Mouse (Mus musculus): ENCODE results near the gene Magi2. TPM values are rescaled to one million over a fixed set of nuclear protein-coding genes. Genes with fewer than 3 reads are reported as not detected.
A peak's percentile ranks its signal among the peaks of the same experiment; 100 is the strongest.
"Not testable (repeated sequence)": the region's sequence is repeated elsewhere in the genome, so short reads cannot be mapped to it uniquely, and the experiment has no call there.

Gene Magi2
- polyA plus RNA-seq, 1 experiment from 2014 or later: 37.7 TPM

DNA sequence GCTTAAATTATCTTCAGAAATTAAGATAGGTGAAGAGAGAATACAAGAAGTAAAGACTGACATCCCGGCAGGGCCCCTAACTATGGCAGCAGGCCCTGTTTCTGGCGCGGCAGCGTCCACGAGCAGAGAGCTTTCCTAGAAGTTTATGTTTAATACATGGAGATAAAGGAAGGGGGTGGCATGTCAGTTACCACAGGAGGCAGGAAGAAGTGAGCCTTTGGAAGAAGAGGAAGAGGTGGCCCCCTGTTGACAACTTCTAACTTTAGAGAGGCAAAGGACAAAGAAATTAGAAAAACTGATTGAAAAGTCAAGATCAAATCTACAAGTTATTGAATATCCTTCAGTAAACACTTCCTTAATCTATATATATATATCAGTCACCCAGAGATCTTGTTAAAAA lies 1281.8 kb downstream of the Magi2 start:
- WGBS: 81% methylated on average over 5 of the region's 5 CpGs
- no peak for ATAC-seq

DNA sequence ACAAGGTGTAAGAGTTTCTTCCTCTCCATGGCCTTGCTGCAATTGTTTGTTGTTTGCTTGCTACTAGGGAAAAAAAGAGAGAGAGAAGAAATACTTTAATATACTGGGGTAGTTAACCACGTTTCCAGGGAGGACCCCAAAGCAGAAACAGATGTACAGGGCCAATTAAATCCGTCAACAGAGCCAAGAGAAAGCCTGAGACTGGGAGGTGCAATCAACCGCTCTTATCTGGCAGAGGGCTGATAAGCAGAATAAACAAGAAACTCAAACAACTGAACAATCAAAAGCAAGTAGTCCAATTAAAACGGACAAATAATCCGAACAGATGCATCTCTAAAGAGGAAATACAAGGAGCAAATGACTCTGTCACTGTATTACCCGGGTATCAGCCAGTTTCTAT lies 1282.8 kb downstream of the Magi2 start:
- H3K27me3 ChIP-seq (replicated peaks; ENCODE audit: control insufficient read depth, insufficient read depth, low read length): no peaks in the 10 kb centered on the region
- H3K4me3 ChIP-seq (replicated peaks; ENCODE audit: low read length): no peak overlapping the region
- H3K9ac ChIP-seq (replicated peaks; ENCODE audit: low read depth, low read length): no peak overlapping the region
- H3K9me3 ChIP-seq (ENCODE audit: control insufficient read depth, low read length): no peaks in the 10 kb centered on the region
- peaks cover 6% of the 10 kb centered on the region; the same call in 1 of the 2 replicates for H3K4me1 ChIP-seq (replicated peaks; ENCODE audit: control insufficient read depth, insufficient read depth, low read length)
- WGBS: 30% methylated on average over 6 of the region's 6 CpGs
- peak; percentile 66 for ATAC-seq
- H3K27ac ChIP-seq (ENCODE audit: low read length): no peak overlapping the region
- no peaks in the 10 kb centered on the region for H3K36me3 ChIP-seq (ENCODE audit: control insufficient read depth, insufficient read depth)
- H3K4me2 ChIP-seq (ENCODE audit: low read length): no peak overlapping the region

More for the DNA sequence above, 1281.8 kb downstream of the Magi2 start:
- Histone ChIP-seq H3K9ac (replicated peaks; ENCODE audit: low read depth, low read length) (no peak overlapping the region), H3K27ac (ENCODE audit: low read length) (no peak overlapping the region), H3K9me3 (ENCODE audit: control insufficient read depth, low read length) (no peaks in the 10 kb centered on the region), H3K36me3 (ENCODE audit: control insufficient read depth, insufficient read depth) (no peaks in the 10 kb centered on the region), H3K4me2 (ENCODE audit: low read length) (no peak overlapping the region), H3K4me3 (replicated peaks; ENCODE audit: low read length) (no peak overlapping the region), H3K4me1 (replicated peaks; ENCODE audit: control insufficient read depth, insufficient read depth, low read length) (peaks cover 6% of the 10 kb centered on the region; the same call in 1 of the 2 replicates), H3K27me3 (replicated peaks; ENCODE audit: control insufficient read depth, insufficient read depth, low read length) (no peaks in the 10 kb centered on the region)

GRCm38 (mm10) chr5:20512377-20513126 lies 1285.7 kb downstream of the Magi2 start:
- Histone ChIP-seq H3K36me3 (ENCODE audit: control insufficient read depth, insufficient read depth) (no peaks in the 10 kb centered on the region), H3K4me2 (ENCODE audit: low read length) (no peak overlapping the region), H3K27ac (ENCODE audit: low read length) (no peak overlapping the region), H3K4me3 (replicated peaks; ENCODE audit: low read length) (no peak overlapping the region), H3K9ac (replicated peaks; ENCODE audit: low read depth, low read length) (no peak overlapping the region), H3K9me3 (ENCODE audit: control insufficient read depth, low read length) (no peaks in the 10 kb centered on the region), H3K27me3 (replicated peaks; ENCODE audit: control insufficient read depth, insufficient read depth, low read length) (no peaks in the 10 kb centered on the region), H3K4me1 (replicated peaks; ENCODE audit: control insufficient read depth, insufficient read depth, low read length) (peaks cover 6% of the 10 kb centered on the region; the same call in 1 of the 2 replicates)
- 75% methylated on average over 16 of the region's 16 CpGs for WGBS
- no peak for ATAC-seq

DNA sequence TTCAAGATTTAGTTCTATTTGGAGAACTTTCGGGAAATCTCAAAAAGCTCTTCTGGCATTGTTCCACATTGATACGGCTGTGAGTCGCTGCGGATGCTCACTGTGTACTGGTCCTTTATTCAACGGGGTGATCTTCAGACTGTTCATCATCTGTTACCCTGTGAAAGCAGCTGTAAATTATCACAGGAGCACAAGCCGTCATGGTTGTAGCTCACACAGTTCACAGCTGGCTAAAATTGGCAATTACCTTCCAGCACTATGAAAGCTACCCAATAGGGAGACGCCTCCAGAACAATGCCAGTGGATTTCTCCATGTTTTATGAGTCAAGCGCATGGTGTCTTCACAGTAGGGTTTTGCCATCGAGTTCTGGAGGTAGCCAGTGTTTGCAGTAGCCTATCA lies 1294.8 kb downstream of the Magi2 start:
- Histone ChIP-seq H3K4me1 (replicated peaks; ENCODE audit: control insufficient read depth, insufficient read depth, low read length) (peaks cover 6% of the 10 kb centered on the region), H3K27me3 (replicated peaks; ENCODE audit: control insufficient read depth, insufficient read depth, low read length) (no peaks in the 10 kb centered on the region), H3K36me3 (ENCODE audit: control insufficient read depth, insufficient read depth) (no peaks in the 10 kb centered on the region), H3K4me2 (ENCODE audit: low read length) (no peak overlapping the region), H3K9ac (replicated peaks; ENCODE audit: low read depth, low read length) (no peak overlapping the region), H3K27ac (ENCODE audit: low read length) (peak overlapping the region; percentile 26; the same call in 1 of the 2 replicates), H3K9me3 (ENCODE audit: control insufficient read depth, low read length) (no peaks in the 10 kb centered on the region), H3K4me3 (replicated peaks; ENCODE audit: low read length) (no peak overlapping the region)
- 59% methylated on average over 9 of the region's 9 CpGs for WGBS
- ATAC-seq: peak; percentile 58; the same call in 1 of the 2 replicates

- Histone ChIP-seq H3K36me3 (ENCODE audit: control insufficient read depth, insufficient read depth) (no peaks in the 10 kb centered on the region), H3K27me3 (replicated peaks; ENCODE audit: control insufficient read depth, insufficient read depth, low read length) (no peaks in the 10 kb centered on the region), H3K4me3 (replicated peaks; ENCODE audit: low read length) (no peak overlapping the region), H3K4me2 (ENCODE audit: low read length) (no peak overlapping the region), H3K9ac (replicated peaks; ENCODE audit: low read depth, low read length) (no peak overlapping the region), H3K9me3 (ENCODE audit: control insufficient read depth, low read length) (no peaks in the 10 kb centered on the region), H3K4me1 (replicated peaks; ENCODE audit: control insufficient read depth, insufficient read depth, low read length) (peaks cover 6% of the 10 kb centered on the region), H3K27ac (ENCODE audit: low read length) (no peak overlapping the region)
- WGBS: 94% methylated on average over 13 of the region's 13 CpGs
- ATAC-seq: 0 out of 2 replicates have a peak, but pooled peaks have one; percentile 26
These were observed 1295.2 kb downstream of the Magi2 start for GRCm38 (mm10) chr5:20522047-20522446.

GRCm38 (mm10) chr5:20523776-20524175 lies 1296.9 kb downstream of the Magi2 start:
- ATAC-seq: no peak
- Histone ChIP-seq H3K4me3 (replicated peaks; ENCODE audit: low read length) (no peak overlapping the region), H3K27me3 (replicated peaks; ENCODE audit: control insufficient read depth, insufficient read depth, low read length) (no peaks in the 10 kb centered on the region), H3K27ac (ENCODE audit: low read length) (no peak overlapping the region), H3K9ac (replicated peaks; ENCODE audit: low read depth, low read length) (no peak overlapping the region), H3K4me2 (ENCODE audit: low read length) (no peak overlapping the region), H3K9me3 (ENCODE audit: control insufficient read depth, low read length) (no peaks in the 10 kb centered on the region), H3K4me1 (replicated peaks; ENCODE audit: control insufficient read depth, insufficient read depth, low read length) (peaks cover 6% of the 10 kb centered on the region), H3K36me3 (ENCODE audit: control insufficient read depth, insufficient read depth) (no peaks in the 10 kb centered on the region)

GRCm38 (mm10) chr5:20526588-20526987 lies 1299.8 kb downstream of the Magi2 start:
- H3K4me2 ChIP-seq (ENCODE audit: low read length); H3K9ac ChIP-seq (replicated peaks; ENCODE audit: low read depth, low read length); H3K9me3 ChIP-seq (ENCODE audit: control insufficient read depth, low read length); H3K4me1 ChIP-seq (replicated peaks; ENCODE audit: control insufficient read depth, insufficient read depth, low read length); H3K36me3 ChIP-seq (ENCODE audit: control insufficient read depth, insufficient read depth); ATAC-seq; H3K27ac ChIP-seq (ENCODE audit: low read length); H3K4me3 ChIP-seq (replicated peaks; ENCODE audit: low read length); H3K27me3 ChIP-seq (replicated peaks; ENCODE audit: control insufficient read depth, insufficient read depth, low read length): not testable (repeated sequence)
- WGBS: 76% methylated on average over 1 of the region's 4 CpGs

DNA sequence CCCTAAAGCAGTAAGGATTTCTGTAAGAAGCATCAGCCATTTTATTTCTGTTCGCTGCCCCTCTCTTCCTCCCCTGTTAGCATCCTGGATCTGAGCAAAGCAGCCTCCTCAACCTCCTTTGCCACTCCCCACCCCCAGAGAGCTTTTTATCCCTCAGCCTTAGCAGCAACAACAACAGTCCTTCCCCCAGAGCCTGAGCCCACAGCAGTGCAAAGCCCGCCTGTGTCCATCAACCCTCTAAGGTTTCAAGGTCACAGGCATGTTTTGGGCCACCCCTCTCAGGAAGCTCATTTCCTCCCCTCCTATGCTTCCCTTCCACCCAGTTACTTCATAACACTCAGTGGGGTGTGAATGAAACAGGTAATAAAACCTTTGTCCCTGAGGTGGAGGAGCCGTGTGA lies 1309.7 kb downstream of the Magi2 start:
- Histone ChIP-seq H3K9ac (replicated peaks; ENCODE audit: low read depth, low read length) (no peak overlapping the region), H3K27me3 (replicated peaks; ENCODE audit: control insufficient read depth, insufficient read depth, low read length) (no peaks in the 10 kb centered on the region), H3K4me3 (replicated peaks; ENCODE audit: low read length) (no peak overlapping the region), H3K9me3 (ENCODE audit: control insufficient read depth, low read length) (no peaks in the 10 kb centered on the region), H3K27ac (ENCODE audit: low read length) (no peak overlapping the region), H3K4me1 (replicated peaks; ENCODE audit: control insufficient read depth, insufficient read depth, low read length) (0 out of 2 replicates have a peak, but pooled peaks cover 3% of the 10 kb centered on the region), H3K36me3 (ENCODE audit: control insufficient read depth, insufficient read depth) (no peaks in the 10 kb centered on the region), H3K4me2 (ENCODE audit: low read length) (no peak overlapping the region)
- ATAC-seq: no peak
- WGBS: 65% methylated on average over 3 of the region's 3 CpGs

DNA sequence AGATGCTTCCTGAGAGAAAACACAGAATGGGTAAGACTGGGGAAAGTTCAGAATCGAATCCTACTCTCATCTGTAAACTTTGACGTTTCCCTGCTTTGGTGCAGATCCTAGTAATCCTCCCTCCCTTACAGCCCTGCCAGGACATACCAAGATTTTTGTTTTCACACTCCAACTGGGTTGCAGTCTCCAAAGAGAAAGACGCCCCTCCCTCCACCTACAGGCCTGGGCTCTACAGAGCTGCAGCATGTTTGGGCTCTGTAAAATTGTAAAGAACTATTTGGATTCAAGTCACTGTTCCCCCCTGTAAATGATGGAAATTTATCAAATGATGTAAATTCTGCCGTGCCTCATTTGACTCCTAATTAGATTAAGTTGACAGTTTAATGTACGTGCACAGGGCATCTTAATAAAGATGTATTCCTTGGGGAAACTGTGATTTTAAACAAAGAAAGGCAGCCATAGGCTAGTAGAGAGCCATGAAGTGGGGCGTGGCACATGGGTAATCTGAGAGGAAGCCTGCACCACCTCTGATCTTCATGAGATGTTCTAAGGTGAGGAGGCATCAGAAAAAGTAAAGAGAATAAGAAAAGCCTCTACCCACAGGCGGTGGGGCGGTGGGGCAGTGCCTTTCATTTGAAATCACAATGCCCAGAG lies 1310.7 kb downstream of the Magi2 start:
- H3K27me3 ChIP-seq (replicated peaks; ENCODE audit: control insufficient read depth, insufficient read depth, low read length): no peaks in the 10 kb centered on the region
- no peak overlapping the region for H3K27ac ChIP-seq (ENCODE audit: low read length)
- H3K4me3 ChIP-seq (replicated peaks; ENCODE audit: low read length): no peak overlapping the region
- WGBS: 64% methylated on average over 8 of the region's 8 CpGs
- no peak overlapping the region for H3K4me2 ChIP-seq (ENCODE audit: low read length)
- no peaks in the 10 kb centered on the region for H3K36me3 ChIP-seq (ENCODE audit: control insufficient read depth, insufficient read depth)
- ATAC-seq: no peak
- no peaks in the 10 kb centered on the region for H3K9me3 ChIP-seq (ENCODE audit: control insufficient read depth, low read length)
- H3K4me1 ChIP-seq (replicated peaks; ENCODE audit: control insufficient read depth, insufficient read depth, low read length): 0 out of 2 replicates have a peak, but pooled peaks cover 3% of the 10 kb centered on the region
- no peak overlapping the region for H3K9ac ChIP-seq (replicated peaks; ENCODE audit: low read depth, low read length)
